Mouse (Mus musculus): ENCODE measurements around the gene Cnbd2. TPM values are rescaled to one million over a fixed set of nuclear protein-coding genes. Genes with fewer than 3 reads are reported as not detected.

The Cnbd2 gene
- polyA plus RNA-seq (2012; ENCODE audit: low replicate concordance): 0.19 TPM in 1 of 2 replicates, not detected in the other

GRCm38 (mm10) chr2:156312297-156312897, at the start of gene Cnbd2, which contains the start of gene Scand1:
Gene Cnbd2, plus strand, starts transcription at chr2:156312299.
Gene Scand1, minus strand, starts transcription at chr2:156312704.

GRCm38 (mm10) chr2:156420694-156421380, 108.7 kb downstream of the Cnbd2 start, which contains the start of gene Epb41l1:
Gene Epb41l1, plus strand, starts transcription at chr2:156420909.

Other genes with a start within 250 kb of the Cnbd2 start
- gene Spag4, start 247.1 kb upstream of the Cnbd2 start, polyA plus RNA-seq (2012; ENCODE audit: low replicate concordance): 3.1 and 3.3 TPM in 2 replicates
- gene Cpne1, start 200.3 kb upstream of the Cnbd2 start, polyA plus RNA-seq (2012; ENCODE audit: low replicate concordance): 16.5 and 29.2 TPM in 2 replicates
- 6.2 and 8.1 TPM in 2 replicates for gene Rbm12, start 200.3 kb upstream of the Cnbd2 start, polyA plus RNA-seq (2012; ENCODE audit: low replicate concordance)
- 0.68 TPM in 1 of 2 replicates, not detected in the other for gene Gm28036, start 185.2 kb upstream of the Cnbd2 start, polyA plus RNA-seq (2012; ENCODE audit: low replicate concordance)
- gene Romo1, start 168.3 kb upstream of the Cnbd2 start, polyA plus RNA-seq (2012; ENCODE audit: low replicate concordance): 105 and 200 TPM in 2 replicates
- 36.7 and 38.3 TPM in 2 replicates for gene Nfs1, start 168.1 kb upstream of the Cnbd2 start, polyA plus RNA-seq (2012; ENCODE audit: low replicate concordance)
- gene Rbm39, start 132.1 kb upstream of the Cnbd2 start, polyA plus RNA-seq (2012; ENCODE audit: low replicate concordance): 221 and 282 TPM in 2 replicates
- 23.0 and 27.4 TPM in 2 replicates for gene Phf20, start 115.8 kb upstream of the Cnbd2 start, polyA plus RNA-seq (2012; ENCODE audit: low replicate concordance)
- gene Scand1, start 405 bp downstream of the Cnbd2 start, polyA plus RNA-seq (2012; ENCODE audit: low replicate concordance): 633 and 1,863 TPM in 2 replicates
- gene Epb41l1, start 108.6 kb downstream of the Cnbd2 start, polyA plus RNA-seq (2012; ENCODE audit: low replicate concordance): 1.8 and 5.8 TPM in 2 replicates
- 5.8 and 25.8 TPM in 2 replicates for gene Aar2, start 235.3 kb downstream of the Cnbd2 start, polyA plus RNA-seq (2012; ENCODE audit: low replicate concordance)

Measured in leukemia stem cell, adult 10-12 weeks (primary cell).